ENCODE assay signal across 11 mouse cellular contexts in genomic region chr3:152761661-152762060, GRCm38 (mm10). TPM values are rescaled to one million over a fixed set of nuclear protein-coding genes. Genes with fewer than 3 reads are reported as not detected.
DNase-seq lines count a peak whose midpoint lies in the region; ATAC-seq lines count a peak whose summit lies in the region.
"Had no signal": no experiment of that assay in that cellular context is flagged by ENCODE, and none has a peak within 500 bp of the region (broad histone marks: within the 10 kb centered on the region; RNA-seq: fewer than 3 reads in every experiment).

No protein-coding gene starts in this region.

- H3K4me3 ChIP-seq in lung, embryonic 16.5 days (ENCODE audit: low read length) = no peak overlapping the region
- H3K4me3 ChIP-seq in limb, embryonic 10.5 days = no peak overlapping the region
- H3K4me3 ChIP-seq: erythroblast, embryonic 14.5 days had no signal

- intact Hi-C loops in heart, postnatal 25 days (cut with DNase I) = no loop called here

- peak; percentile 92 for DNase-seq in heart, adult 11 months
- no peak for DNase-seq in heart, postnatal 25 days (ENCODE audit: low spot score)
- peak; percentile 8 for DNase-seq in thymus, postnatal 14 days
- no peak for DNase-seq in thymus, postnatal 25 days
- DNase-seq in limb, embryonic 10.5 days (ENCODE audit: low spot score) = no peak
- DNase-seq in left cerebral cortex, adult 8-10 months (ENCODE audit: low spot score in 2 of 2) = no peak
- no peak for DNase-seq in cerebellum, postnatal 25 days

- no peaks in the 10 kb centered on the region for H3K27me3 ChIP-seq in lung, embryonic 16.5 days (ENCODE audit: control insufficient read depth, insufficient read depth, low read depth, low read length)
- no peaks in the 10 kb centered on the region for H3K27me3 ChIP-seq in limb, embryonic 10.5 days (ENCODE audit: low read depth, poor library complexity, severe bottlenecking)
- H3K27me3 ChIP-seq: CH12.LX had no signal

- no peak overlapping the region for H3K4me2 ChIP-seq in lung, embryonic 16.5 days (ENCODE audit: low read depth, low read length)

- ATAC-seq in lung, embryonic 16.5 days (ENCODE audit: low read depth) = peak; percentile 49
- ATAC-seq: midbrain, embryonic 16.5 days had no signal

- 54% methylated on average over 8 of the region's 8 CpGs for WGBS in lung, embryonic 16.5 days
- WGBS in limb, embryonic 10.5 days = 91% methylated on average over 8 of the region's 8 CpGs

- H3K27ac ChIP-seq in lung, embryonic 16.5 days (ENCODE audit: low read length) = no peak overlapping the region
- no peak overlapping the region for H3K27ac ChIP-seq in limb, embryonic 10.5 days

- H3K9ac ChIP-seq in lung, embryonic 16.5 days (ENCODE audit: low read length) = no peak overlapping the region

- H3K4me1 ChIP-seq in lung, embryonic 16.5 days (replicated peaks; ENCODE audit: control insufficient read depth, insufficient read depth, low read length) = peaks cover 22% of the 10 kb centered on the region
- H3K4me1 ChIP-seq in limb, embryonic 10.5 days = peaks cover 35% of the 10 kb centered on the region

- no peaks in the 10 kb centered on the region for H3K36me3 ChIP-seq in lung, embryonic 16.5 days (ENCODE audit: control insufficient read depth, insufficient read depth, low read length)
- H3K36me3 ChIP-seq in limb, embryonic 10.5 days = 0 out of 2 replicates have a peak, but pooled peaks cover under 1% of the 10 kb centered on the region

- H3K9me3 ChIP-seq in lung, embryonic 16.5 days (ENCODE audit: control insufficient read depth, low read length) = no peaks in the 10 kb centered on the region
- H3K9me3 ChIP-seq in limb, embryonic 10.5 days (replicated peaks) = no peaks in the 10 kb centered on the region

RNA-seq across cellular contexts. Expression of gene Pigk, which starts 47.8 kb away (rescaled TPM):
- total RNA-seq in heart, postnatal 25 days (2021) = 10 to 100 TPM; 23.4 to 29.8 TPM
- polyA plus RNA-seq in lung, embryonic 16.5 days (2015; fragmentation: Nextera tagmentation; extraction: Ambion mirVana) = 34.1 and 50.3 TPM in 2 replicates
- 39.5 and 40.2 TPM in 2 replicates for polyA plus RNA-seq in limb, embryonic 10.5 days (2016; fragmentation: Nextera tagmentation; extraction: Ambion mirVana)
- 10 to 100 TPM; 52.5 to 68.3 (median 54.0) TPM for total RNA-seq in left cerebral cortex, adult 8-10 months (2022)

Comparison
In these comparisons a context has a peak if more than half of its experiments do, and no peak if none do; other contexts are left out.
1. DNase-seq: peak in heart, adult 11 months (single experiment) and thymus, postnatal 14 days (single experiment); none in heart, postnatal 25 days (single experiment), thymus, postnatal 25 days (single experiment), limb, embryonic 10.5 days (single experiment), left cerebral cortex, adult 8-10 months (0 of 2) and cerebellum, postnatal 25 days (0 of 2).